Mouse (Mus musculus) MEL (cell line): ENCODE data around the gene Tradd. TPM values are rescaled to one million over a fixed set of nuclear protein-coding genes. Genes with fewer than 3 reads are reported as not detected.
A peak's percentile ranks its signal among the peaks of the same experiment; 100 is the strongest.

Source experiments
- DNase-seq: peaks from one replicate; pipeline ENCODE4 v3.0.0; 2011; ENCODE audit warnings: low read depth, low spot score
- H3K27ac ChIP-seq: 2 replicates; pipeline ENCODE4 v1.5.1; 2012; ENCODE audit warnings: low read depth, mild to moderate bottlenecking, control low read depth, low read length, moderate library complexity; ENCODE audit not compliant: control insufficient read depth
- H3K27me3 ChIP-seq, 2 experiments: fragments of 150-350 bp in 1 of 2; sonication (generic) in 1 of 2; 2 replicates each; pipeline ENCODE4 v1.6.1; 2012; ENCODE audit warnings: low read length in 2 of 2, mild to moderate bottlenecking in 2 of 2, improper control_type of control experiment in 1 of 2, moderate library complexity in 1 of 2; ENCODE audit not compliant: insufficient read depth in 2 of 2, control insufficient read depth in 1 of 2
- H3K36me3 ChIP-seq, 2 experiments: 2 replicates each; pipeline ENCODE4 v1.6.1; 2012 to 2014; ENCODE audit warnings: low read length in 2 of 2, improper control_type of control experiment in 1 of 2, inconsistent platforms in 1 of 2, mild to moderate bottlenecking in 1 of 2; ENCODE audit not compliant: insufficient read depth in 2 of 2, control insufficient read depth in 1 of 2
- H3K4me1 ChIP-seq, 2 experiments: fragments of 150-350 bp in 1 of 2; sonication (generic) in 1 of 2; 2 replicates each; pipeline ENCODE4 v1.6.1; 2012; ENCODE audit warnings: low read length in 2 of 2, improper control_type of control experiment in 1 of 2, mild to moderate bottlenecking in 1 of 2; ENCODE audit not compliant: insufficient read depth in 2 of 2, control insufficient read depth in 1 of 2
- H3K4me3 ChIP-seq, 2 experiments: fragments of 150-350 bp in 1 of 2; sonication (generic) in 1 of 2; 2 replicates each; pipeline ENCODE4 v1.5.1; 2012; ENCODE audit warnings: low read depth in 2 of 2, low read length in 2 of 2, mild to moderate bottlenecking in 2 of 2, moderate library complexity in 2 of 2, control low read depth in 1 of 2, improper control_type of control experiment in 1 of 2; ENCODE audit not compliant: control insufficient read depth in 1 of 2, insufficient read depth in 1 of 2
- H3K79me2 ChIP-seq: 2 replicates; pipeline ENCODE4 v1.6.1; 2012; ENCODE audit warnings: mild to moderate bottlenecking, low read length, moderate library complexity; ENCODE audit not compliant: control insufficient read depth, poor library complexity, insufficient read depth
- H3K9ac ChIP-seq: 2 replicates; pipeline ENCODE4 v1.6.1; 2012; ENCODE audit warnings: low read depth, mild to moderate bottlenecking, control low read depth, low read length, moderate library complexity; ENCODE audit not compliant: control insufficient read depth, poor library complexity, severe bottlenecking
- H3K9me3 ChIP-seq: fragments of 150-350 bp; sonication (generic); replicated peaks from 2 replicates; pipeline ENCODE4 v1.6.1; 2012; ENCODE audit warnings: mild to moderate bottlenecking, low read length, improper control_type of control experiment, moderate library complexity; ENCODE audit not compliant: insufficient read depth
- CHD1 ChIP-seq: IDR thresholded peaks from 2 replicates; pipeline ENCODE4 v1.6.1; 2012; ENCODE audit warnings: low read depth, mild to moderate bottlenecking, inconsistent platforms, low read length, improper control_type of control experiment
- CTCF ChIP-seq, 3 experiments: IDR thresholded peaks in 2 of 3; conservative IDR thresholded peaks in 1 of 3; 2 replicates each; pipeline ENCODE4 v1.5.1; 2011 to 2012; ENCODE audit warnings: low read length in 3 of 3, low read depth in 2 of 3, mild to moderate bottlenecking in 2 of 3, improper control_type of control experiment in 1 of 3, inconsistent platforms in 1 of 3, mixed read lengths in 1 of 3, moderate library complexity in 1 of 3; ENCODE audit not compliant: control insufficient read depth in 1 of 3, insufficient read depth in 1 of 3, poor library complexity in 1 of 3, severe bottlenecking in 1 of 3
- E2F4 ChIP-seq: IDR thresholded peaks from 2 replicates; pipeline ENCODE4 v1.6.1; 2011; ENCODE audit warnings: low read depth, low read length, improper control_type of control experiment, borderline replicate concordance
- GABPA ChIP-seq: IDR thresholded peaks from 2 replicates; pipeline ENCODE4 v1.6.1; 2012; ENCODE audit warnings: low read depth, mild to moderate bottlenecking, inconsistent platforms, low read length, improper control_type of control experiment, moderate library complexity
- GATA1 ChIP-seq: IDR thresholded peaks from 2 replicates; pipeline ENCODE4 v1.6.1; 2011; ENCODE audit warnings: low read depth, low read length, improper control_type of control experiment
- HCFC1 ChIP-seq: IDR thresholded peaks from 2 replicates; pipeline ENCODE4 v1.6.1; 2012; ENCODE audit warnings: low read depth, mild to moderate bottlenecking, inconsistent platforms, low read length, improper control_type of control experiment, moderate library complexity
- KAT2A ChIP-seq: conservative IDR thresholded peaks from 2 replicates; pipeline ENCODE4 v1.6.1; 2012; ENCODE audit warnings: low read depth, low read length, improper control_type of control experiment, inconsistent platforms
- MAZ ChIP-seq: IDR thresholded peaks from 2 replicates; pipeline ENCODE4 v1.6.1; 2012; ENCODE audit warnings: low read depth, mild to moderate bottlenecking, inconsistent platforms, low read length, improper control_type of control experiment
- MEF2A ChIP-seq: IDR thresholded peaks from 2 replicates; pipeline ENCODE4 v1.6.1; 2014; ENCODE audit warnings: low read depth, mild to moderate bottlenecking, inconsistent platforms, low read length, improper control_type of control experiment; ENCODE audit not compliant: poor library complexity, insufficient replicate concordance, severe bottlenecking; ENCODE audit errors: extremely low read depth
- MYB ChIP-seq: IDR thresholded peaks from 2 replicates; pipeline ENCODE4 v1.6.1; 2011; ENCODE audit warnings: mild to moderate bottlenecking, low read depth, low read length, improper control_type of control experiment
- MYC ChIP-seq: IDR thresholded peaks from 2 replicates; pipeline ENCODE4 v1.6.1; 2011; ENCODE audit warnings: low read depth, mild to moderate bottlenecking, low read length, improper control_type of control experiment, moderate library complexity
- NELFE ChIP-seq: IDR thresholded peaks from 2 replicates; pipeline ENCODE4 v1.6.1; 2011; ENCODE audit warnings: low read depth, low read length, improper control_type of control experiment
- NRF1 ChIP-seq: IDR thresholded peaks from 2 replicates; pipeline ENCODE4 v1.6.1; 2014; ENCODE audit warnings: low read depth, mild to moderate bottlenecking, inconsistent platforms, low read length, improper control_type of control experiment, moderate library complexity; ENCODE audit not compliant: poor library complexity, insufficient read depth, severe bottlenecking
- POLR2AphosphoS5 ChIP-seq: IDR thresholded peaks from 2 replicates; pipeline ENCODE4 v1.6.1; 2012; ENCODE audit warnings: low read depth, borderline replicate concordance, mild to moderate bottlenecking, inconsistent platforms, low read length, moderate library complexity, mixed read lengths
- RAD21 ChIP-seq: IDR thresholded peaks from 2 replicates; pipeline ENCODE4 v1.6.1; 2011; ENCODE audit warnings: mild to moderate bottlenecking, low read depth, low read length, improper control_type of control experiment
- SIN3A ChIP-seq: IDR thresholded peaks from 2 replicates; pipeline ENCODE4 v1.6.1; 2012; ENCODE audit warnings: low read length, improper control_type of control experiment, inconsistent platforms
- TAL1 ChIP-seq: IDR thresholded peaks from 2 replicates; pipeline ENCODE4 v1.6.1; 2012; ENCODE audit warnings: mild to moderate bottlenecking, inconsistent platforms, low read length, moderate library complexity, mixed read lengths
- TBP ChIP-seq: IDR thresholded peaks from 2 replicates; pipeline ENCODE4 v1.8.0; 2011; ENCODE audit warnings: low read depth, low read length, improper control_type of control experiment
- TCF12 ChIP-seq: IDR thresholded peaks from 2 replicates; pipeline ENCODE4 v1.6.1; 2014; ENCODE audit warnings: low read depth, mild to moderate bottlenecking, inconsistent platforms, low read length, improper control_type of control experiment, moderate library complexity
- UBTF ChIP-seq: IDR thresholded peaks from 2 replicates; pipeline ENCODE4 v1.6.1; 2012; ENCODE audit warnings: low read depth, mild to moderate bottlenecking, inconsistent platforms, low read length, improper control_type of control experiment, moderate library complexity, borderline replicate concordance; ENCODE audit not compliant: insufficient read depth
- ZMIZ1 ChIP-seq: IDR thresholded peaks from 2 replicates; pipeline ENCODE4 v1.6.1; 2012; ENCODE audit warnings: low read depth, mild to moderate bottlenecking, inconsistent platforms, low read length, improper control_type of control experiment, moderate library complexity
- ZNF384 ChIP-seq: IDR thresholded peaks from 2 replicates; pipeline ENCODE4 v1.6.1; 2012; ENCODE audit warnings: low read depth, mild to moderate bottlenecking, inconsistent platforms, low read length, improper control_type of control experiment
- polyA plus RNA-seq, 2 experiments: library from polyadenylated mRNA; stranded (reverse) in 1 of 2; unstranded in 1 of 2; fragments of >175 nt in 1 of 2; fragments of >200 nt in 1 of 2; gene quantifications; 2 replicates each; pipeline versions ENCODE4 v1.2.1 to v1.2.4; 2012; ENCODE audit warnings: low replicate concordance in 2 of 2, low read depth in 1 of 2; ENCODE audit not compliant: insufficient read length in 2 of 2, insufficient read depth in 1 of 2, missing spikeins in 1 of 2
- total RNA-seq: library from RNA; depleted of rRNA; stranded (reverse); fragments of 300-350 nt; gene quantifications from 2 replicates; pipeline ENCODE4 v1.2.3, GENCODE M21; 2012

The Tradd gene
- total and polyA plus RNA-seq, 3 experiments, result 31.0 to 33.5 TPM; not detected in 1

GRCm38 (mm10) chr8:105304325-105305210, 40.2 kb upstream of the Tradd start (continued):
- TF ChIP-seq SIN3A (no peak; the same call in 1 of the 2 replicates), CTCF (IDR thresholded peaks at IDR 0.05 in 2 of 3, conservative IDR thresholded peaks at IDR 0.05 in 1 of 3; ENCODE audit: control insufficient read depth in 1 of 3, insufficient read depth in 1 of 3, low read depth in 2 of 3, low read length in 3 of 3, poor library complexity in 1 of 3, severe bottlenecking in 1 of 3) (no peak), HCFC1 (no peak), NRF1 (no peak)

- TF ChIP-seq ZNF384 (no peak), POLR2AphosphoS5 (no peak; the same call in 1 of the 2 replicates), ZMIZ1 (no peak), KAT2A (no peak), GABPA (no peak), RAD21 (no peak), TAL1 (no peak), MEF2A (no peak), E2F4 (no peak), MYC (no peak), NRF1 (no peak), TBP (no peak), CTCF (IDR thresholded peaks at IDR 0.05 in 2 of 3, conservative IDR thresholded peaks at IDR 0.05 in 1 of 3; ENCODE audit: control insufficient read depth in 1 of 3, insufficient read depth in 1 of 3, low read depth in 2 of 3, low read length in 3 of 3, poor library complexity in 1 of 3, severe bottlenecking in 1 of 3) (no peak), CHD1 (no peak), TCF12 (no peak), MAZ (no peak), GATA1 (no peak), NELFE (no peak), UBTF (no peak), MYB (no peak)
- H3K36me3 ChIP-seq, result peaks cover 18 to 47% of the 10 kb centered on the region in 2 experiments
- no peak overlapping the region for H3K9ac ChIP-seq
- H3K9me3 ChIP-seq, result no peaks in the 10 kb centered on the region
- no peaks in the 10 kb centered on the region for H3K27me3 ChIP-seq
- H3K79me2 ChIP-seq, result peaks cover 20% of the 10 kb centered on the region
- no peak overlapping the region for H3K4me3 ChIP-seq
- peaks cover 9 to 39% of the 10 kb centered on the region in 2 experiments for H3K4me1 ChIP-seq
- DNase-seq, result no peak
- peak overlapping the region; percentile 12; the same call in 1 of the 2 replicates for H3K27ac ChIP-seq
Measured at GRCm38 (mm10) chr8:105303874-105304273, 39.5 kb upstream of the Tradd start.
